Mouse (Mus musculus): ENCODE measurements at regions not wholly inside any gene's neighbourhood (a gene's known extent, or its start where the extent isn't known, plus 50 kb on each side); places are given as distances from the start of the nearest gene placed in this dataset.

DNA sequence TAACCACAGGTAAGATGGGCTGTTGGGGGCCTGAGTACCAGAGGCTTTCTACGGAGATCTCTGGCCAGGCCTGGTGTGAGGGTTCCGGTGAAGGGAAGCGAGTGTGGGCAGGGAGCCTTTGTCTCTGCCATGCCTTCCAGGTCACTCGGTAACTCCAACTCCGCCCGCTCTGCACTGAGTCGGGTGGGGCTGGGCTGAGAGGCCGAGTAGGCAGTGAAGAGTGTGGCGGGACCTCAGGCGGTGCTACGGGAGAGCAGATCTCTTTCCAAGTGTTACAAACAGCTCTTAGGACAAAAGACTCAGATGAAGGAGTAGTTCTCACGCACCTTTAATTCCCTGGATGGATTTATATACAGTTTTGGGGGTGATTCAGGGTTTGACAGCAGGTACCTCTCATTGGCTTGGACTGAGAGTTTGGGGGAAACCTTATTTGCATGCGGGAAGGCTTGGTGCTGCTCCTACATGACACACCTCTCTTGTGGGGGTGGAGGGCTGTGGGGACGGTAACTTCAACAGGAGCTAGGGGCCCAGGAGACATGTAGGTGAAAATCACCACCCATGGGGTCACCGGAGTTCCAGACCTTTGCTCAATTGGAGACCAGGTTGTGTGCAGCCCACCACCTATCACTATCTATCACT is 54.7 kb upstream of the Ralgps2 start:
- no peak for DNase-seq (ENCODE audit: low spot score in 2 of 2)

DNA sequence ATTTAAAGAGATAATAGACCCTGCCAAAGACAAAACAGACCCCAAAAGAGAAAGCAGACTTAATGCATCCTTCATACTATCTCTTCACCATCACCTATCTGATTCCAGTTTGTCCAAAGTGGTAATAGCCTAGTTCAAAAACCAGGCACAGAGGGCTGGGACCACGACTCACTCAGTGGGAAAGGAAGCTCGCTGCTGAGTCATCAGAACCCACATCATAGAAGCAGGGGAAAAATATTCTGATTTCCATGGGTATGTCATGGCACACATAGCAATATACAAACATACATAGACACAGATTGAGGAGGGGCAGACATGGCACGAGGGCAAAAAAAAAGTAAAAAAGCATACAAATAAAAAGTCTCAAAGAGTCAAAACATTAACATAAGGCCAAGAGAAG is 53.7 kb upstream of the Ralgps2 start:
- no peak for DNase-seq (ENCODE audit: low spot score in 2 of 2)

DNA sequence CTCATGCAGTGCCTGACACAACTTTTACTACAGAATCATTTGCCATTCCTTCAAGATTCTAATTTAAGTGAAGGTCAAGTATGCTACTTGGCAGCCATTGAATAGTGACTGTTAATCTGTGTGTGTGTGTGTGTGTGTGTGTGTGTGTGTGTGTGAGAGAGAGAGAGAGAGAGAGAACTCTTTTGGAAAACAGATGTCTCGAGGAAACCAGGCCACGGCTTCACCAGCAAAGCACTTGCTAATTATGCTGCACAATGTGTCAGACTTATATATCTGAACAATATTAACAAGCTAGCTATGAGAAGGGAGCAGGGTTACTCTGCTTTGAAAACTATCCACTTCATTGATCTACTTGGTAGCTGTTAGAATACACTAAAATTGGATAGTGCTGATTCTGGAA is 53.1 kb upstream of the Ralgps2 start:
- DNase-seq (ENCODE audit: low spot score in 2 of 2) = no peak

DNA sequence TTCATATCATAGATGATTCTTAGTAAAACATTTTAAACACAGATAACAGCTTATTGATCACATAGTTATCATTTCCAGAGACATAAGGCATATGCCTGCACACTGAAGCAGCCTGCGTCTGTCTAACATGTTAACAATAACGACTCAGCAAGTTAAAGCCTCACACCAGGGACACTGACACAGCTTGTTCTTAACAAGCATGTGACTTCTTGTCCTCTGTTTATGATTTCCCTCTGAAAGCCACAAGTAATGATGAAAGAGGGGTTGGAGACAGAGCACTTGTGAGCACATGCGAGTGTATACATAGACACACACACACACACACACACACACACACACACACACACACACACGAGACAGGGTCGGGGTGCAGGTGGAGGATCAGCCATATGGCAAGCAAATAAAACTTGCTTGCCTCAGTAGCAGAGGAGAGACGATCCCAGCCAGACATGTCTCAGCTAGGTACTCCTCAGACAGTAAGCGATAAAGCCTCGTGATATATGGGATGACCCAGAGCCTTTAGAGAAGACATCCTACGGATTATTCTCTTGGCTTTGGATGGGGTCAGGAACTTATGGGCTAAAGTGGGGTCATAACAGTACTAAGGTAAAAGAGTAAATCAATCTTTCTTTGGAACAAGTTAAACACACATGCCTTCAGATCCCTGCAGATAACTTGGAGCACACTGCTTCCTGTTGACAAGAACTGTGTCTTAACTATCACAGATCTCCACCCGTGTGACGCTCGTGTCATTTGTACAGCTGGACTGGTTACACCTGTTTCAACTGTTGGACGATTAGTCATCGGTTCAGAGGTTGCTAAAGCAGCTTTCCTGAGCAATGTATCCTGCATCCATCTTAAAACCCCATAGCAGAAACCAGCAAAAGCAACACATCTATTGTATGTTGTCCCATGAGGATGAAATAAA is 51.4 kb upstream of the Ralgps2 start:
- DNase-seq (ENCODE audit: low spot score in 2 of 2) = no peak

DNA sequence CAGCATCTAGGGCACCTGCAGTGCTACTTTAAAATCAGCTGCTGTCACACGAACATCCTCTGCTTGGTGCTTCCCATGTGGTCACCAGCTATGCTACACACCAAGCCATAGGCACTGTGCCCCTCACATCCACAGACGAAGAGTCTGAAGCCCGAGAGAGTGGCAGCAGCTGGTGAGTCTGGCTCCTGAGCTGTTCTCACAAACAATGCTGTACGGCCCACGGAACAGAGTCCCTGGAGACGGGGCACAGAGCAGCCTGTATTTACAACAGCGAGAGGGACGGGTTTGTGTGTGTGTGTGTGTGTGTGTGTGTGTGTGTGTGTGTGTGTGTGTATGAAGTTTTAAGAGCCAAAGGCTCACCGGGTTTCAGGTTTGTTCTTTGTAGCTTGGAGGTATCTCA is 50.7 kb upstream of the Ralgps2 start:
- no peak for DNase-seq (ENCODE audit: low spot score in 2 of 2)

DNA sequence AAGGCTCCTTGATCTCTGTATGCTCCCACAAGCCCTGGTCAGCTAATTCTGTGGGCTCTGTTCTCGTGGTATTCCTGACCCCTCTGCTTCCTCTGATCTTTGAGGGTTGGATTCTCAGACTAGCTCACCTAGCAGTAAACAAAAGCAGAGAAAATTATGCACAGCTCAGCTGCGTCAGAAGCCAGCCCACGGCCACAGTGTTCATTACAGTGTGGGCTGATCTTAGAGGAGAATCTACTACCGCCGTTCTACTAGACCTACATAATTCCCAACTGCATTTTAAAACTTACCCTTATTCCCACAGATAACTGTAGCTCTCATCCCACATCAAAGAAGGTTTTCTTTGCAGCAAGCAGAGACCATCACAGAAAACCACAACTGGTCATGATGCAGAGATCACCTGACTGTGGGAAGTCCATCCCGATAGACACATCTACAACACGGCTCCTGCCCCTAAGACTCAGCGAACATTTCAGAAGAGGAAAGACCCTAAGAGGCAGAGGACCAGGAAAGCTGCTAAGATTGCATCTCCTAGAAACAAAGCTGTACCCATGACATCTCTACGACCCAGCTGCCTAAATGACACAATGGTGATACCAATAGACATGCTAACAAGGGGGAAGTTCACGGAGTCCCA is 49.8 kb upstream of the Ralgps2 start:
- no peak for DNase-seq (ENCODE audit: low spot score in 2 of 2)

Measured in gastrocnemius, postnatal 4 days (tissue).